Mouse (Mus musculus): ENCODE results near the gene Sytl3. TPM values are rescaled to one million over a fixed set of nuclear protein-coding genes. Genes with fewer than 3 reads are reported as not detected.

Gene Sytl3
- polyA plus RNA-seq, 1 experiment, result 0.77 TPM

GRCm38 (mm10) chr17:6763513-6764226 is 104.8 kb downstream of the Sytl3 start:
- peak; percentile 91 for DNase-seq (ENCODE audit: low read depth)

GRCm38 (mm10) chr17:6764227-6764593 is 105.3 kb downstream of the Sytl3 start:
- no peak for TF ChIP-seq CTCF (IDR thresholded peaks at IDR 0.05; ENCODE audit: borderline replicate concordance, extremely low read depth, insufficient read depth, insufficient read length)
- no peak for TF ChIP-seq POLR2A (IDR thresholded peaks at IDR 0.05; ENCODE audit: borderline replicate concordance, extremely low read depth, insufficient read depth, insufficient read length, poor library complexity, severe bottlenecking)
- no peak for DNase-seq (ENCODE audit: low read depth)

More at GRCm38 (mm10) chr17:6763513-6764226, 104.8 kb downstream of the Sytl3 start:
- TF ChIP-seq POLR2A (IDR thresholded peaks at IDR 0.05; ENCODE audit: borderline replicate concordance, extremely low read depth, insufficient read depth, insufficient read length, poor library complexity, severe bottlenecking) (no peak), CTCF (IDR thresholded peaks at IDR 0.05; ENCODE audit: borderline replicate concordance, extremely low read depth, insufficient read depth, insufficient read length) (no peak)

- no peak for TF ChIP-seq CTCF (IDR thresholded peaks at IDR 0.05; ENCODE audit: borderline replicate concordance, extremely low read depth, insufficient read depth, insufficient read length)
- TF ChIP-seq POLR2A (IDR thresholded peaks at IDR 0.05; ENCODE audit: borderline replicate concordance, extremely low read depth, insufficient read depth, insufficient read length, poor library complexity, severe bottlenecking), result no peak
- DNase-seq (ENCODE audit: low read depth), result no peak
These were observed 105.8 kb downstream of the Sytl3 start for GRCm38 (mm10) chr17:6764730-6765129.

- DNase-seq (ENCODE audit: low read depth), result no peak
- TF ChIP-seq CTCF (IDR thresholded peaks at IDR 0.05; ENCODE audit: borderline replicate concordance, extremely low read depth, insufficient read depth, insufficient read length) (no peak), POLR2A (IDR thresholded peaks at IDR 0.05; ENCODE audit: borderline replicate concordance, extremely low read depth, insufficient read depth, insufficient read length, poor library complexity, severe bottlenecking) (no peak)
These were observed 107.0 kb downstream of the Sytl3 start for GRCm38 (mm10) chr17:6765886-6766285.

- TF ChIP-seq POLR2A (IDR thresholded peaks at IDR 0.05; ENCODE audit: borderline replicate concordance, extremely low read depth, insufficient read depth, insufficient read length, poor library complexity, severe bottlenecking) (no peak), CTCF (IDR thresholded peaks at IDR 0.05; ENCODE audit: borderline replicate concordance, extremely low read depth, insufficient read depth, insufficient read length) (no peak)
- no peak for DNase-seq (ENCODE audit: low read depth)
These were observed 107.9 kb downstream of the Sytl3 start for GRCm38 (mm10) chr17:6766823-6767222.

- no peak for DNase-seq (ENCODE audit: low read depth)
- TF ChIP-seq POLR2A (IDR thresholded peaks at IDR 0.05; ENCODE audit: borderline replicate concordance, extremely low read depth, insufficient read depth, insufficient read length, poor library complexity, severe bottlenecking) (no peak), CTCF (IDR thresholded peaks at IDR 0.05; ENCODE audit: borderline replicate concordance, extremely low read depth, insufficient read depth, insufficient read length) (no peak)
These were observed 108.9 kb downstream of the Sytl3 start for GRCm38 (mm10) chr17:6767771-6768170.

GRCm38 (mm10) chr17:6768301-6768788 is 109.5 kb downstream of the Sytl3 start:
- no peak for DNase-seq (ENCODE audit: low read depth)
- TF ChIP-seq POLR2A (IDR thresholded peaks at IDR 0.05; ENCODE audit: borderline replicate concordance, extremely low read depth, insufficient read depth, insufficient read length, poor library complexity, severe bottlenecking) (no peak), CTCF (IDR thresholded peaks at IDR 0.05; ENCODE audit: borderline replicate concordance, extremely low read depth, insufficient read depth, insufficient read length) (no peak)

GRCm38 (mm10) chr17:6769602-6770001 is 110.7 kb downstream of the Sytl3 start:
- TF ChIP-seq CTCF (IDR thresholded peaks at IDR 0.05; ENCODE audit: borderline replicate concordance, extremely low read depth, insufficient read depth, insufficient read length) (no peak), POLR2A (IDR thresholded peaks at IDR 0.05; ENCODE audit: borderline replicate concordance, extremely low read depth, insufficient read depth, insufficient read length, poor library complexity, severe bottlenecking) (no peak)
- no peak for DNase-seq (ENCODE audit: low read depth)

- DNase-seq (ENCODE audit: low read depth), result no peak
- TF ChIP-seq POLR2A (IDR thresholded peaks at IDR 0.05; ENCODE audit: borderline replicate concordance, extremely low read depth, insufficient read depth, insufficient read length, poor library complexity, severe bottlenecking), result no peak
- no peak for TF ChIP-seq CTCF (IDR thresholded peaks at IDR 0.05; ENCODE audit: borderline replicate concordance, extremely low read depth, insufficient read depth, insufficient read length)
These were observed 113.0 kb downstream of the Sytl3 start for GRCm38 (mm10) chr17:6771661-6772489.

GRCm38 (mm10) chr17:6772490-6772773 is 113.5 kb downstream of the Sytl3 start:
- TF ChIP-seq CTCF (IDR thresholded peaks at IDR 0.05; ENCODE audit: borderline replicate concordance, extremely low read depth, insufficient read depth, insufficient read length), result no peak
- no peak for DNase-seq (ENCODE audit: low read depth)

GRCm38 (mm10) chr17:6773249-6773966 is 114.5 kb downstream of the Sytl3 start:
- no peak for DNase-seq (ENCODE audit: low read depth)
- no peak for TF ChIP-seq POLR2A (IDR thresholded peaks at IDR 0.05; ENCODE audit: borderline replicate concordance, extremely low read depth, insufficient read depth, insufficient read length, poor library complexity, severe bottlenecking)
- TF ChIP-seq CTCF (IDR thresholded peaks at IDR 0.05; ENCODE audit: borderline replicate concordance, extremely low read depth, insufficient read depth, insufficient read length), result no peak

Measured in brain, embryonic 14.5 days (tissue).